Mouse (Mus musculus): ENCODE measurements at regions not wholly inside any gene's neighbourhood (a gene's known extent, or its start where the extent isn't known, plus 50 kb on each side); places are given as distances from the start of the nearest gene placed in this dataset.
"Not testable (repeated sequence)": the region's sequence is repeated elsewhere in the genome, so short reads cannot be mapped to it uniquely, and the experiment has no call there.

DNA sequence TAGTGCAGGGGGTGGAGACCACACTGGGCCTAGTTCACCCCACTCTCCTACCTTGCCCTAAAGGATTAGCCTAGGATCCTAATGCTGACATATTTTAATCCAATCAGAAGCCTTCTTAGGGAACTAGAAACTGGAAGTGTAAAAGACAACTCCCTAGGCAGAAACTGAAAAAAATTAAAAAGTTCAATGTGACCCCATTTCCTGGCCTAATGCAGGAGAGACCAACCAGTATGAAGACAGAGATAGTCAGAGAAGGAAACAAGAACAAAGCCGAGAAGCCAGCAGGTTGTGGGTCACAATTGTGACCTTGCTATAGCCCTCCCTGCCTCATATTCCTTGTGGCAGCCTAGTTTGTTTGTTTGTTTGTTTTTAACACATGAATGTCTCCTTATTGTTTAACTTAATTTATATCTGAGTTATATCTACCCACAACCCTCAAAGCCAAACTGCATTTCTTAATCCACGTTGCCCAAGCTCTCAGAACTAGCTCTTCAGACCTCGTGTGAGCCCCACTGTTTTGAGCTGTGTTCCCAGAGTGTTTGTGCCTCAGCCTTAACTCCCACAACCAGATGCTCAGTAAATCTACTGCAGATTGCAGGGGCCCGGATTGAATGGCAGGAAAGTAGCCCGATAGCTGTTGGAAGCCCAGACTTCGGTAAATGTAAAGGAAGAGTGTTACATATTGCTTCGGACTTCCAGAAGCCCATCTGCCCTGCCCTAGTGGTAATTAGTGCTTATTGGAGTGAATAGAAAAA is 139.0 kb upstream of the Tbl1xr1 start:
- no peak for DNase-seq (ENCODE audit: low spot score in 2 of 2)

DNA sequence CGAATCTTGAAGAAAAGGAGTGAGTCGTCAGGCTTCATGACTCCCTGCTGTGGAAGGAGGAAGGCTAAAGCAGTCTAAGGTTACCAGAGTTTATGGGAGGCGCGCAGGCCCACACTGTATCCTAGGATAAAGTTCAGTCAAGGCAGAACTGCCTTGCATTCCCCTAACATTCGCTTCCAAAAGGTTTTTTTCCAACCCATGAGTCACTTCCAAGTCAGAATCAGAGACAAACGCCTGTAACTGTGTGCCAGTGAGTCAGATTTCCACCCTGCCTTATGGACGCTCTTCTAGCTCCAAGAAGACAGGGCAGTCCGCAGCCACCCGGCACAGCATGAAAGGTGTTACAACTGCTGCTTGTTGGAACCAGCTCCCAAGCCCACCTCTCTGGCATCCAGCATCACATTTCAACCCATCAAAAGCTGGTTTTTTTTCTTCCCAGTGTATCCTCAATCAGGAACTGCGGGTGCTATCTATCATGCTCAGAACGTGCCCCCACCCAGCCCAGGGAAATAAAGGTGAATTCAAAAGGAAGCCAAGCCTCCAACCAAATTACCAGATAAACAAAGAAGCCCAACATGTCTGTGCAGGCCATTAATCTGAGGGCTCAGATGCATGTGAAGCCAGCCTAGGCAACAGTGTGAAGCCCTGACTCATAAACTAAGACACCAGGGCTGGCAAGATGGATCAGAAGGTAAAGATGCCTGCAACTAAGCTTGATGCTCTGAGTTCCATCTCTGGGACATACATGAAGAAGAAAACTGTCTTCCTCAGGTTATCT is 138.2 kb upstream of the Tbl1xr1 start:
- no peak for DNase-seq (ENCODE audit: low spot score in 2 of 2)

DNA sequence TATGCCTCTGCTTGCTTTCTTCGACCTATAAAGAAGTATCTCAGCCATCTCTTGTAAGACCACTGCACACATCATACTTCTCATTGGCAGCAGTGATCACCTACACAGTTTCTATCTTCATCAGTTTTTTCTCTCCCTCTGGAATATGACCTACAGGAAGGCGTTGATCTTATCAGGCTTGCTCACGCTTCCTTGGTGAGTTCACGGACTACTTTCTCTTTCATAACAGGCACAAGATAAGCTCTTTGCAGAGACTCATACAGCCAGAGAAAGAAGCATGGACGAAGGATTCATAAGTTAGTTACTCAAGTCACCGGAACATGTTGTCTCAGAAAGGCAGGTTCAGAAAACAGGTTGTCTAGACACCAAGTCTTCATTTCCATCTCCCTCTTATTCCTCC is 136.7 kb upstream of the Tbl1xr1 start:
- no peak for DNase-seq (ENCODE audit: low spot score in 2 of 2)

DNA sequence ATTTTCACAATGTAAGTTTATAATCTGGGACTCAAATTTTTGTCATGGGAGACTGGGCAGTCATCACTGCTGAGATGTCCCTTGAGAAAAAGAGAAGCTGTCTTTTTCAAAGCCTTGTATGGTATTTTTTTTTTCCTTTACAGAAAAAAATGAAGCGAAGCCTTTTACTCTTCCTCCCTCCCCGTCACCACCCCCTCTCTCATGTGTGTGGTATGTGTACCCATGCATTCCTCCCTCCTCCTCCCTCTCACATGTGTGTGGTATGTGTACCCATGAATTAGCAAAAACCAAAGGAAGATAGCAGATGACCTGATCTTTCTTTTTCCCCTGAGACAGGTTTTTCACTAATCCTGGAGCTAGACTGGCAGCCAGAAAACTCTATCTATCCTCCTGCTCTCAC is 134.9 kb upstream of the Tbl1xr1 start:
- DNase-seq (ENCODE audit: low spot score in 2 of 2) = no peak

DNA sequence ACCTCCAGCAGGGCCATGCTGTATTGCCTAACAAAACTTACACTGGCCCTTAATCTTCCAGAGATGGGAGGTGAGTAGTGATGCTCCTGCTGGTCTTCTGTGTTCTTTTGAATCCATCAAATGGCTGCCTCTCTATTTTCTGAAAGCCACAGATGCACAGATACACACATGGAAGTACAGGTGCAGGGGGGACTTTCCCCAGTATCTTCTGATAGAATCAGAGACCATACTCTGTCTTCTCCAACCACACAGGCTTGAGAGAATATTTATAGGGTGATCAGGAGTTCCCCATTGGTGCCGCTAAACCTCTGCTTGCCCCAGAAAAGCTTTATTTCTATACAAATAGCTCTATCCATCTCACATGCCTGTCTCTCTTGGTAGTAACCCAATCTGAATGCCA is 133.5 kb upstream of the Tbl1xr1 start:
- no peak for DNase-seq (ENCODE audit: low spot score in 2 of 2)

DNA sequence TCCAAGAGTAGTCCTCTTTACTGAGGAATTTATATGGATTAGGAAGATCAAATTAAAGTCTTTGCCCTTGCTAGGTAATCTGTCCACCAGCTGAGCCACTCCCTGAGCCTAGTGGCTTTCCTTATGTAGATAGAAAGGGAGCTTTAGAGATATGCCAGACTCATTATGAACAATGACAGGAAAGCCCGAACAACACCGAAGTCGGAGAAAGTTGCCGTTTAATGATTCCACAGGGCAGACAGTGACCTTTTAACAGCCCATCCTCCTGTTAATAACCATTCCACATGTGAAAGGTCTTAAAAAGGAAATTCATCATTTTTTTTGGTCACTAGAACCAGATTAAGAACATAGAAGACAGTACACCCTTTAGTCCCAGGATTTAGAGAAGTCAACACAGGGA is 130.7 kb upstream of the Tbl1xr1 start:
- no peak for DNase-seq (ENCODE audit: low spot score in 2 of 2)

DNA sequence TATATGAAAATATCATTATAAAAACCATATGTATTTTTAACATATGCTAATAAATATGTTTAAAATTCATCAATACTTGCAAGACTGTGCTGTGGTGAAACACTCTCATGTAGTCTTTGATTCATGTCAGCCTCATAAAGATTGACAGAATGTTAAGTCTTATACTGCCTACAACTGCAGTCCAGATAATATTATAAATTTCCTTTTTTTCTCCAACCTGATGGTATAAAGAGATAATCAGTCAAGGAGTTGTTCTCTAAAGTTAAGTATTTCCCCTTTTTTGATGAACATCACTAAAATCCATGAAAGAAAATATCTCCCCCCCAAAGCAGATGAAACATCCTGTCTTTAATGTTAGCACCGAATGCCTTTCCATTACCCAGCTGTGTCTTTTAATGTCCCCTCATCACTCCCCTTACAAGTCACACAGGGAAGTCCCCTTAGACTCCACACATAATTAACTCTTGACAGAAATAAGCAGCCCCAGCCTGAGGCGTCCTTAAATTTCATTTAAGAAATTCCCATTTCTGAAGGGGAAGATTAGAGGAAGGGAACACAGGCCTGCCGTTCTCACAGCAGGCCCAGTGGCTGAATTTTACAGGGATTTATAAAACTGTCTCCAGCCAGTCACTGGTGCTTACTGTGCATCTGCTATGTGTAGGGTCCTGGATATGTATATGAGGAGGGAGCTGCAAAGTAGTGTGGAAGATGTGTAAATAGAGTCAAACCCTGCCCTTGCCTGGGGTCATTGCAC is 129.0 kb upstream of the Tbl1xr1 start:
- DNase-seq (ENCODE audit: low spot score in 2 of 2) = no peak

DNA sequence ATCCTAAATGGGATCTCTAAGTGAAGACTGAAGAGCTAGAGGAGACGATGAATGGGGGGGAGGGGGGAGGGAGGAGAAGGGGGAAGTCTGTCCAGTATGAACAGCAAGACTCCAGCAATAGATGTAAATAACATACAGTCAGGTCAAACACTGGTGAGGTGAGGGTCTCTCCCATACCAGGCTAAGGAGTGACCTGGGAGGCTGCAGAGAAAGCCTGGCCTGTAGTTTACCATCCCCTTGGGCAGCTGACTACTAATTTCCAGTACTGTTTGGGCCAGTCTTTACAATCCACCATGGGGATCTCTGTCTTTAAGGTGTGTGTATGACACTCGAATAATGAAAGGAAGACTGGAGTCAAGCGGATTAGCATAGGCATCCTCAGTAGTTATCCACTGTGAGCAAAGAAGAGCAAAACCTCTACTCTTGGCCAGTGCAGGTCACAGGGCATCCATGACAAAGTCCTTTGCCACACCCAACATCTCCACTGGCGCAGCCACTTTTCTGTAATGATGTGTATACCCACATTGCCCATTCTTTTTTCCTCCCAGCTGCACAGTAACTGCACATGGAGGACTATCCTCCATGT is 128.3 kb upstream of the Tbl1xr1 start:
- DNase-seq (ENCODE audit: low spot score in 2 of 2) = no peak

DNA sequence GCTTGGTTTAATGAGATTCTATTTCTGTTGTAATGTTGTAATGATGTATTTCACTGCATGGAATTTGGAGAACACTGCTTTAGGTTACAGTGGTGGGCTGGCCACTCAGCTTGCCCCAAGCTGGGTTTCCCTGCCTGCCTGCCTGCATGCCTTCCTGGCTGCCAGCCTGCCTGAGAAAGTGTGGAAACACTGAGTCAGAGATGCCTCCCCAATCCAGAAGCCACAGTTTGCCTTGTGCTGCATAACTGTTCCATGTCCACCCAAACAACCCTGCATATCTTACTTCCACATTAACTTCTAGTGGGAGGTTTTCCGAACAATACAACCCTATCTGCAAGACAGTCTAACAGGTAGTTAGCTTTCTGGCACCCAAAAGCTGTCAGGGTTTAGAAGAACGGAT is 127.0 kb upstream of the Tbl1xr1 start:
- no peak for DNase-seq (ENCODE audit: low spot score in 2 of 2)

DNA sequence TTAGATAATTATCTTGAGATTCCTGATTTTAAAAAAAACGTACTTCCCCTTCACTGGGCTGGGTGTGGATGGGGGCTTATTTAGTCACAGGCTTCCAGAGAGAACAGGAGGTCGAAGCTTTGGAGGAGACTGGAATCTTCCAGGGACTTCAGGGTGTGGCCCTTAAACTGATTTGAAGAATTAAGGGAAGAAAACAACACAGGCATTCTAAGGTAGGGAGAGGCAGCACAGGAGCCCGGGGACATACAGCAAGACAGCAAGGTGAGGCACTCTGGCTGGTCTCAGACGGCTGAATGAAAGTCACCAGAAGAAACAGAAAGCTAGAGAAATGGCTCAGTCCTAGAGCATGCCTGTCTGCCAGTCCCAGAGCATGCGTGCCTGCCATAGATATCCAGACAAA is 125.9 kb upstream of the Tbl1xr1 start:
- no peak for DNase-seq (ENCODE audit: low spot score in 2 of 2)

DNA sequence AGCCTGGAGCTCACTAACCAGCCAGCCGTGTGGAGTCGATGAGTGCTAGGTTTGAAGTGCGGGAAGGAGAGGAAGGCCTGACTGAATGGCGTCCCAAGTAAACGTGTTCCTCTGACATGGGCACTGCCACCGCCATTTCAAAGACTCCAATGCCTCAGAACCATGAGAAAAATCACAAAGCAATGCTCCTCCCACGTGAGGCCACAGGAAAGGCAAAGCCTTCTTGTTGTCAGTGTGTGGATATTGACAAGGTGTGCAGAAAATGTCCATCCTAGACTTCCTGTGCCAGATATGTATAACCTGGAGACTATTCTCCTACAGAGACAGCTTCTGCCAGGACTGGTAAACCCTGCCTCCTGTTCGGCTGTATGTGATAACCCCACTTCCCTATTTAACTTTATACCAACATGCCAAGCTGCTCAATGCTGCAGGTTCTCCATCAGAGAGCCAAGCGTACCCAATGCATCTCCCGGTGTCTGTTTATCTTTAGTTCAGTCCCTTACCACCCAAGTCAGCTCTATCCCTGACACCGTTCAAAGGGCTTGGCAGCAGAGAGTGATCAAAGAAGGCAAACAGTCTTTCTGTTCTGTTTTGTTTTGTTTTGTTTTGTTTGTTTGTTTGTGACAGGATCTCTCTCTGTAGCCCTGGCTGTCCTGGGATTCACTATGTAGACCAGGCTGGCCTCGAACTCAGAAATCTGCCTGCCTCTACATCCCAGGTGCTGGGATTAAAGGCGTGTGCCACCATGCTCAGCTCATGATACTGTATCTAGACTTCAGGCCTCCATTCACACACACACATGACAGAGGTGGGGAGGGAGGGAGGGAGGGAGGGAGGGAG is 124.8 kb upstream of the Tbl1xr1 start:
- no peak for DNase-seq (ENCODE audit: low spot score in 2 of 2)

DNA sequence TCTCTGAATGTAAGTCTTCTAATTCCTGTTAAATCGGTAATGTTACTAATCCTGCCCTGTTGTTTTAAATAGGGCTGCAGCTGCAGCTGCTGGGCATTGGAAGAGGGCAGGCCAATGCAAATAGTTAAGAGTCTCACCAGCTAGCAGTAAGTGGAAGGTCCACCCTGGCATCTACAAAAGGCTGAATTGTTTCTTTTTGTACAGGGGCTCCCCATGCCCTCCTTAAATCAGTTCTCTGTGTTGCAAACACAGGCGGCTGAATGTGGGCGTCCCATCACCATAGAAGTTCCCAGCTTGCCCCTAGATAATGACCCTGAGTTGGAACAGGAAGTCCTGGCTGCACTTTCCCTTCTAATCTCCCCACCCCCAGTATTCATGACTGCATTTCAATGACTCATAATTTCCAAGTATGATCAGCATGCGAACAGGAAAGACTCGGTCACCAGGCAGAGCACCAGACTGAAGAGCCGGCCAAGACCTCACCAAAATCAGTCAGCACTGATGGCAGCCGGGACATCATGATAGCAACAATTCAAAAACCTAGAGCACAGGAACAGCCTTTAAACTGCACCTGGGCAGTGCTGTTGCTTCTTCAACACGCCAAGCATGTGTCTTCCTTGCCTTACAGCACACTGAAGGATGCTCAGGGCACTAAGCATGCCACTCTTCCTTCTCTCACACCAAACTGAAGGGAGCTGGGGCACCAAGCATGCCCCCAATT is 123.6 kb upstream of the Tbl1xr1 start:
- DNase-seq (ENCODE audit: low spot score in 2 of 2) = peak in 1 of 2 experiments; percentile 7

DNA sequence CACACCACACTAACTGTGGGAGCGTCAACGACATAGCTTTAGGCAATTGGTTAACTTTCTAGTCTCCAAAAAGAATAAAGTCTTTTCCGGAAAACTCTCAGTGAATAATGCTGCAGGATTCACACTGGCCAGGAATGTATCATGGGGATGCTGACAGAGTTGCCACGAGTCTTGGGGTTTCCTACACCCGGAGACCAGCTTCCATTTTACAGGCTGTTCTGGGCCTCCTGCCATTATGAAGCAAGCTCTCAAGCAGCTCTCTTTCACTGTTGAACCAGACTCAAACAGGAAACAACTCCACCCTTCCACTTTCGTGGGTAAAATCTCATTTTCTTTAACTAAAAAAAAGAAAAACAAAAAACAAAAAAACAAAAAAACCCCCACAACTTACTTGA is 123.0 kb upstream of the Tbl1xr1 start:
- no peak for DNase-seq (ENCODE audit: low spot score in 2 of 2)

DNA sequence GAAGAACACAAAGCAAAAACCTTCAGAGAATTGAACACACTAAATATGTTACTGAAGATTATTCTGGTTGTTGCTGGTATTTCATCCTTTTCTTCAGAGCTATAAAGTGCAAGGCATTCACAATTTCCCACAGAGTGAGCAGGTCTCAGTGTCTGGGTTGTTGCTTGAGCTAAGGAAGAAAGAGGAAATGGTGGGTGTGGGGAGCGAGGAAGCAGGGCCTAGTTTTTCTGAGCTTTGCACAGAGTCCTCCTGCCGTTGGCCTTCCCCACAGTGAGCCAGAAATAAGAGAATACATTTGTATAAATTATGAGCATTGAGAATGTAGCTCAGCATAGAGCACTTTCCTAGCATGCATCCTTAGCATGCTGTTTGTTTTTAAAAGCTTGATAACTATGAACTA is 120.8 kb upstream of the Tbl1xr1 start:
- peak in 1 of 2 experiments; percentile 21 for DNase-seq (ENCODE audit: low spot score in 2 of 2)

DNA sequence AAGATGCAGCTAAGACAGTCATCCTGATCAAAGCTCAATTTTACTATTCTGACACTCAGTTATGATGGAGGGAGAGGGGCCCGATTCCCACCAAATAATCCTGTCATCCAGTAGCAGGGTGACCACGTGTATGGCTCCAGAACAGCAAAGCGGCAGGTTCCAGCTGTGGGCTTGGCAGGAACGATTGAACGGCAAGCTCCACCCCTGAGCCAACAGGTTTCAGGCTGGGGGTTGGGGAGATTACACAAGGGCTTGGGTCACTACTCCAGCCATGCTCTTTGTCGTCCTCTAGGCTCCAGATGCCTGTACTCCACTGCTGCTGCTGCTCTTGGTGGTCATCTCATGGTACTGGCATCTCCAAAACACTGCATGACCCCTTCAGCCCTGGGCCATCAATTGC is 119.3 kb upstream of the Tbl1xr1 start:
- not testable (repeated sequence) for DNase-seq (ENCODE audit: low spot score in 2 of 2)

DNA sequence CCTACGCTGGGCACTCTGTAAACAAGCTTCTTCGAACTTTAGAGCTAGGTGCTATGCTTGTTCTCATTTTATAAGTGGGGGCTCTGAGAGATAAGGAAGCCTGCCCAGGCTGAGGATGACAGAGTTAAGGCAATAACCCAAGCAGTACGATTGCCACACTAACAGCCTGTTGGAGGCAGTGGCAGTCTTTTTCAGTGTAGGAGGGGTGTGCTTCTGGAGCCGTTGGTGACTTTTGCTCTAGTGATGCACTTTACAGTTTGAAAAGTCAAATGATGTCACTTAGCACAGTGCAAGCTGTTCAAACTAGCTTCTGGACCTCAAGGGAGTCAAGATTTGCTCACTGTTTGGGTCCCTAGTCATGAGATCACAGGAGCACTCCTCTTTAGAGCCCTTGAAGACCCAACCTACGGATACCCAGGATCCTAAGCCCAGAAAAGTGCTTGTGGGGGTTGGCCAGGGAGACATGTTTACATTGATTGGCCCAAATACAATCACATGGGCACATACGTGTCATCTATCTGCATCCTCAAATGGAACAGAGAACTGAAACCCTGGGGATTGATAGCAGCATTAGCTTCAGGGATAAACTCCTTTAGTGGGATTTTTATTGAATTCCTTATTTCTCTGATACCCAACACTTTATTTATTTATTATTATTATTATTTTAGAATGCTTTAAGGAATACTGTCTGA is 117.7 kb upstream of the Tbl1xr1 start:
- DNase-seq (ENCODE audit: low spot score in 2 of 2) = no peak

DNA sequence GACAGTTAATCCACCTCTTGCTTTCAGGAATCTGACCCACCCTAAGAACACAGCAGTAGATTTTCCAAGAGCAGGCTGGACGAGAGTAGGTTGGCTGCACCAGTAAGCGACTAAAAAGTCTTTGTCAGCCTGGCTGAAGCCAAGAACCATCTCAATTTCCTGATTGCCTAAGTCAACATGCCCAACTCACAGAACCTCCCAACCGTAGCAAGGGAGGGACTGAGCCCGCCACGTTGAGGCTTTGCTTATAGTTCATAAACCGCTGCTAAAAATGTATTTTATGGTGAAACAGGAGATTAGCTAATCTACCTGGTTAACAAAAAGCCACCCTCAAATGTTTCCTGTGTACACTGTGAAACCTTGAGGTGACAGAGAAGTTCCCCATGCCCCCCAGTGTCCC is 115.4 kb upstream of the Tbl1xr1 start:
- DNase-seq (ENCODE audit: low spot score in 2 of 2) = no peak

DNA sequence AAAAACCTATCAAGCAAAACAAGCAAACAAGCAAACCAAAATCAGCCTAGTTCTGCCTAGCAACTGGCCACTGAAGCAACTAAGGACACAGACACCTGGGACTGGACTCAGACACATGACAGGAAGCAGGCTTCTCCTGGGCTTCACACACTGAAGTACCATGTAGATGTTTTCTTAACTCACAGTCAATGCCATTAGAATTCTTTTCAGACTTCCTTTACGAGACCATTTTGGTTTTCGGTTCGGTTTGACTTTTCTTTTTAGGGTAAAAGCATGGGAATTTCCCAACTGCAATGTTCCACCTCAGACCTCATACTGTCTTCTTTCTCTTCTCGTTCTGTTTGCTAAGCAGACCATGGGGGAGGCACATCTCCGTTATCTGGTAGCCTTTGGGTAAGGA is 114.7 kb upstream of the Tbl1xr1 start:
- DNase-seq (ENCODE audit: low spot score in 2 of 2) = no peak

DNA sequence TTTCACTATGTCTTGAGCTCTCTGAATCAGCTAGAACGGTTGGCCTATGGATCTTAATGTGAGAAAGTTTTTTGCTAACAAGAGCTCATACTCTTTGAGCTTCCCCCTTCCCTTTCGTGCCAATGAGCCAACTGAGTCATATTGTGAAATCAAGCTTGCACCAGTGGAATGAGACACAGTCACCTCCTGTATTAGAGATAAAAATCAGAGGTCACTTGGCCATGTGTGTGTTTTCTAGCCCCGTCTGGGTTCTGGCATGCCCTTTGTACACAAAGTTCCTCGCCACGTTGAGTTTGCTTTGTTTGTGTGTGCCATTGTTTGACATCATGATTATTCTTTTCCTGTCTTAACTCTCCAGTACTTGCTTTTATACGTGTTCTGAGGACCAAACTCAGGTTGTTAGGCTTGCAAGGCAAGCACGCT is 114.1 kb upstream of the Tbl1xr1 start:
- no peak for DNase-seq (ENCODE audit: low spot score in 2 of 2)
